Mouse (Mus musculus): ENCODE measurements around the gene Ralgapb. TPM values are rescaled to one million over a fixed set of nuclear protein-coding genes. Genes with fewer than 3 reads are reported as not detected.
A peak's percentile ranks its signal among the peaks of the same experiment; 100 is the strongest.

Gene Ralgapb
- polyA plus RNA-seq, 1 experiment, result 25.6 TPM

DNA sequence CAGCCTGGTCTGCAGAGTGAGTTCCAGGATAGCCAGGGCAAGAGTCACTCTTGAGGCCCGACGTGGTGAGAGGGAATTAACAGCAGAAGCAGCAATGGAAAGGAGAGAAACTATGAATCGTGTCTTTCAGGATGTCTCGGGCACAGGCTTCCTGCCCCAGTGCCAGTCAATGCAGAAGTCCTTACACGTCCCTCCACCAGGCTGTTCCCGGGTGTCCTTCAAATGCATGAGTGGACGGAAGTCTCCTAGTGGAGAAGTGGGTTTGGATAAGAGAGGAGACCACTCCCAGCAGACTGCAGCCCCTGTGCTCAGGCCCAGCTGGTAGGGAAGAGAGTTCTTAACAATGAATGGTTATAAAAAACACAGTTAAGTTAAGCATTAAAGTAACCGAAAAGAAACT is 41.3 kb upstream of the Ralgapb start:
- Histone ChIP-seq H3K36me3 (ENCODE audit: control insufficient read depth, insufficient read depth, low read length) (no peaks in the 10 kb centered on the region), H3K4me3 (ENCODE audit: insufficient read depth, low read depth, low read length) (no peak overlapping the region), H3K27me3 (replicated peaks; ENCODE audit: control insufficient read depth, insufficient read depth, low read length) (no peaks in the 10 kb centered on the region), H3K27ac (ENCODE audit: insufficient read depth, low read depth, low read length) (no peak overlapping the region), H3K4me1 (ENCODE audit: control insufficient read depth, insufficient read depth, low read length) (peaks cover 6% of the 10 kb centered on the region)
- DNase-seq, result no peak
- no peak for TF ChIP-seq CTCF (conservative IDR thresholded peaks at IDR 0.05; ENCODE audit: insufficient read depth, insufficient read length, low read depth, low read length)
- TF ChIP-seq POLR2A (IDR thresholded peaks at IDR 0.05; ENCODE audit: low read depth, low read length), result no peak
- 88% methylated on average over 8 of the region's 8 CpGs for WGBS

DNA sequence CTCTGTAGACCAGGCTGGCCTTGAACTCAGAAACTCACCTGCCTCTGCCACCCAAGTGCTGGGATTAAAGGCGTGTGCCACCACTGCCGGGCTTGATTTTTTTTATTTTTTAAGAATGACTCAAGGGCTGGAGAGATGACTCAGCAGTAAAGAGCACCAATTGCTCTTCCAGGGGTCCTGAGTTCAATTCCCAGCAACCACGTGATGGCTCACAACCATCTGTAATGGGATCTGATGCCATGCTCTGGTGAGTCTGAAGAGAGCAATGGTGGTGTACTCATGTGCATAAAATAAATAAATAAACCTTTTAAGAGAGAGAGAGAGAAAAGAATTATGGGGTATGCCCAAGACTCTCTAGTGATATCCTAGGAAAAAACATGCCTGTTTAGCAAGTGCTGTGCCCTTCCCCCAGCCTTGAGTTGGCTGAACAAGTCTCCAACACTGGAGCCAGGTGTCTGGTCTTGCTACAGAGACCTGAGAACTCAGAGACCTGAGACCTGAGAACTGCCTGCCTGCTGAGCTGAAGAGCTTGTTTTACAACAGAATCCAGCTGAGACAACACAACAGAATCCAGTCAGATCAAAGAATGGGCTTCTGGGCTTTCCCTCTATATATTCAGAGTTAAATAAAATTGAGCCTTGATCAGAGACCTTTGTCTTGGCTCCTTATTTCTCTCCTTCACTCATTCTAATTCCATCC is 40.0 kb upstream of the Ralgapb start:
- Histone ChIP-seq H3K27me3 (replicated peaks; ENCODE audit: control insufficient read depth, insufficient read depth, low read length) (no peaks in the 10 kb centered on the region), H3K36me3 (ENCODE audit: control insufficient read depth, insufficient read depth, low read length) (no peaks in the 10 kb centered on the region), H3K4me3 (ENCODE audit: insufficient read depth, low read depth, low read length) (no peak overlapping the region), H3K27ac (ENCODE audit: insufficient read depth, low read depth, low read length) (0 out of 2 replicates have a peak overlapping the region, but pooled peaks have one; percentile 20), H3K4me1 (ENCODE audit: control insufficient read depth, insufficient read depth, low read length) (peaks cover 6% of the 10 kb centered on the region)
- no peak for DNase-seq
- WGBS, result 78% methylated on average over 3 of the region's 3 CpGs
- TF ChIP-seq CTCF (conservative IDR thresholded peaks at IDR 0.05; ENCODE audit: insufficient read depth, insufficient read length, low read depth, low read length), result no peak
- no peak for TF ChIP-seq POLR2A (IDR thresholded peaks at IDR 0.05; ENCODE audit: low read depth, low read length)

DNA sequence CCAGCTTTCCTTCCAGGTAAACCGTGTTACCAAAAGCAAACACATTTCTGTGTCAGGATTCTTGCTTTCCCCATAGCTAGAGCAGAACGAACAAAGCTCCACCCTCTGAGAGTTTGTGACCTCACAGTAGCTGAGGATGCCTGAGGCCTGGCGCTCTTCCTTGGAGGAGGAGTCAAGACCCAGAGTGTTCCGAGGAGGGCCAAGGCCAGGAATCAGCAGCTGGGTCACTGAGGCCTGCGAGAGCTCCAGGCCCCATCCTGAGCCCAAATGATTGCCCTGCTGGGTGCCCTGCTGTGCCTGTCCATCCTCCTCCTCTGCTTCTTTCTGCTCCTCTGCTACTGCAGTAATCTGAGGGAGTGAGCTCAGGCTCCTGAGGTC is 39.5 kb upstream of the Ralgapb start:
- H3K27ac ChIP-seq (ENCODE audit: insufficient read depth, low read depth, low read length), result no peak overlapping the region
- DNase-seq, result peak; percentile 73
- no peak for TF ChIP-seq POLR2A (IDR thresholded peaks at IDR 0.05; ENCODE audit: low read depth, low read length)
- no peak for TF ChIP-seq CTCF (conservative IDR thresholded peaks at IDR 0.05; ENCODE audit: insufficient read depth, insufficient read length, low read depth, low read length)
- H3K27me3 ChIP-seq (replicated peaks; ENCODE audit: control insufficient read depth, insufficient read depth, low read length), result no peaks in the 10 kb centered on the region
- H3K4me1 ChIP-seq (ENCODE audit: control insufficient read depth, insufficient read depth, low read length), result peaks cover 2% of the 10 kb centered on the region; the same call in 1 of the 2 replicates
- H3K36me3 ChIP-seq (ENCODE audit: control insufficient read depth, insufficient read depth, low read length), result no peaks in the 10 kb centered on the region
- no peak overlapping the region for H3K4me3 ChIP-seq (ENCODE audit: insufficient read depth, low read depth, low read length)
- WGBS, result 21% methylated on average over 5 of the region's 5 CpGs

DNA sequence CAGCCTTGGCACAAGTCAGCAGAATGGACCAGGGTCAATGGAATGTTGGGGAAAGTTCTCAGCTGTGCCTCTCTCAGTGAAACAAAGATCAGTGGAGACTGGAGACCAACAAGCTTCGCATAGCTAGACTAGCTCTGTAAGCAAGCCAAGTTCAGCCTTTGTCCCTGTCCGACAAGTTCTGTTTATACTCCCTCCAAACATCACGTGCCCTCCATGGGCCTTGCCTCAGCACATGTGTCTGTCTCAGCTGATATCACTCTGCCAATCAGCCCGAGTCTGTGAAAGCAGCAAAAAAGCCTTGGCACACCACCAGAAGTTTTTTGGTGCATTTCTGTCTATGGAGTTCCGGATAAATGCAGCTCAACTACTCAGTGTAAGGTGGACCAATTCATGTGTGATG is 36.6 kb upstream of the Ralgapb start:
- DNase-seq, result peak; percentile 67
- Histone ChIP-seq H3K27me3 (replicated peaks; ENCODE audit: control insufficient read depth, insufficient read depth, low read length) (no peaks in the 10 kb centered on the region), H3K36me3 (ENCODE audit: control insufficient read depth, insufficient read depth, low read length) (no peaks in the 10 kb centered on the region), H3K27ac (ENCODE audit: insufficient read depth, low read depth, low read length) (peak overlapping the region; percentile 20; the same call in 1 of the 2 replicates), H3K4me3 (ENCODE audit: insufficient read depth, low read depth, low read length) (no peak overlapping the region), H3K4me1 (ENCODE audit: control insufficient read depth, insufficient read depth, low read length) (no peaks in the 10 kb centered on the region; the same call in 1 of the 2 replicates)
- 32% methylated on average over 5 of the region's 5 CpGs for WGBS
- no peak for TF ChIP-seq POLR2A (IDR thresholded peaks at IDR 0.05; ENCODE audit: low read depth, low read length)
- no peak for TF ChIP-seq CTCF (conservative IDR thresholded peaks at IDR 0.05; ENCODE audit: insufficient read depth, insufficient read length, low read depth, low read length)

DNA sequence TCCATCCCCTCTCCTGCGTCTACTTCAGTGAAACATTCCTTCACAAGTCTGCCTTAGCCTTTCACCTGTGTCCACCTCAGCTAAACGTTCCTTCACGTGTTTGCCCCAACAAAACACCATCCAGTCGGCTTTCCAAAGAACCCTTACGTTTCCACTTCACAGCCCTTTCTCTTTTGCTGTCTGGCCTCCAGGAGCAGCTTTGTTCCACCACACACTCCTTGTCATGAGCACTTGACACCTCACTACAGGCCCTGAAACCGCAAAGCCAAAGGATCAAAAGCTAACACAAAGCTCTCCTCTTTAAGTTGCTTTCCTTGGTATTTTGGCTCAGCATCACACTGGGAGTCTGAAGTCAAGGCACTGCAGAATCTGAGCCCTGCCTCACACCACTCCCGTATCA is 36.1 kb upstream of the Ralgapb start:
- no peaks in the 10 kb centered on the region; the same call in 1 of the 2 replicates for H3K4me1 ChIP-seq (ENCODE audit: control insufficient read depth, insufficient read depth, low read length)
- no peaks in the 10 kb centered on the region for H3K27me3 ChIP-seq (replicated peaks; ENCODE audit: control insufficient read depth, insufficient read depth, low read length)
- WGBS, result 52% methylated on average over 7 of the region's 7 CpGs
- no peak for TF ChIP-seq CTCF (conservative IDR thresholded peaks at IDR 0.05; ENCODE audit: insufficient read depth, insufficient read length, low read depth, low read length)
- no peak for TF ChIP-seq POLR2A (IDR thresholded peaks at IDR 0.05; ENCODE audit: low read depth, low read length)
- no peaks in the 10 kb centered on the region for H3K36me3 ChIP-seq (ENCODE audit: control insufficient read depth, insufficient read depth, low read length)
- no peak for DNase-seq
- peak overlapping the region; percentile 20; the same call in 1 of the 2 replicates for H3K27ac ChIP-seq (ENCODE audit: insufficient read depth, low read depth, low read length)
- no peak overlapping the region for H3K4me3 ChIP-seq (ENCODE audit: insufficient read depth, low read depth, low read length)

GRCm38 (mm10) chr2:158375443-158376122 is 34.1 kb upstream of the Ralgapb start, which contains the start of gene Snhg11:
Gene Snhg11, plus strand, starts transcription at chr2:158375638.
- peak within 1 kb of the TSS; percentile 12; the same call in 1 of the 2 replicates for H3K27ac ChIP-seq (ENCODE audit: insufficient read depth, low read depth, low read length)
- H3K36me3 ChIP-seq (ENCODE audit: control insufficient read depth, insufficient read depth, low read length), result no peaks in the 10 kb centered on the region
- peak; percentile 32 for DNase-seq
- 4% methylated on average over 36 of the region's 36 CpGs for WGBS
- peak within 1 kb of the TSS; percentile 58 for H3K4me3 ChIP-seq (ENCODE audit: insufficient read depth, low read depth, low read length)
- peaks cover 4% of the 10 kb centered on the region; the same call in 1 of the 2 replicates for H3K4me1 ChIP-seq (ENCODE audit: control insufficient read depth, insufficient read depth, low read length)
- peak; percentile 67 for TF ChIP-seq CTCF (conservative IDR thresholded peaks at IDR 0.05; ENCODE audit: insufficient read depth, insufficient read length, low read depth, low read length)
- TF ChIP-seq POLR2A (IDR thresholded peaks at IDR 0.05; ENCODE audit: low read depth, low read length), result no peak
- H3K27me3 ChIP-seq (replicated peaks; ENCODE audit: control insufficient read depth, insufficient read depth, low read length), result no peaks in the 10 kb centered on the region

DNA sequence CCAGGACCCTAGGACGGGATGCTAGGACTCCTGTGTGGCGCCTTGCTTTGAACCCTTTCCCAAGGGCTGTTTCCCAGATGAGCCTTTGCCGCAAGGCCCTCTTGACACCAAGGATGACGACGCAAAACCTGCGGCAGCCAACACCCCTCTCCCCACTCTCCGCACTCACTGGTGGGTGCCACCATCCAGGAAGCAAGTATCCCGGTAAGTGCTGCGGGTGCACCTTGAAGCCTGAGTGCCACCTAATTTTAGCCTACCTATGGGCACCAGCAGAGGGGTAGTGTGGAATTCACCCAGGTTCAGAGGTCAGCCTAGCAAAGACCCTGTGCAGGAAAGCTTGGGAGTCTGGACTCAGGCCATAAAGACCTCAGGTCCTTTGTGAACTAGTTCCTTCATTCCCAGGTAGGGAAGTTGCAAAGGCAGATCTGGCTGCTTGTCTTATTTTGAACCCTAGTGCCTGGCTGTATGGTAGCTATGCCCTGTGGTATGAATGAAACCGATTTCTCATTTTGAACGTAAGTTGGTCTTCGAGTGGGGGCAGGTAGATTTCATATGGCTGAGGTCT is 33.4 kb upstream of the Ralgapb start:
- Histone ChIP-seq H3K4me1 (ENCODE audit: control insufficient read depth, insufficient read depth, low read length) (peaks cover 4% of the 10 kb centered on the region; the same call in 1 of the 2 replicates), H3K4me3 (ENCODE audit: insufficient read depth, low read depth, low read length) (peak overlapping the region; percentile 58), H3K27ac (ENCODE audit: insufficient read depth, low read depth, low read length) (no peak overlapping the region; the same call in 1 of the 2 replicates), H3K36me3 (ENCODE audit: control insufficient read depth, insufficient read depth, low read length) (no peaks in the 10 kb centered on the region), H3K27me3 (replicated peaks; ENCODE audit: control insufficient read depth, insufficient read depth, low read length) (no peaks in the 10 kb centered on the region)
- no peak for DNase-seq
- 45% methylated on average over 12 of the region's 12 CpGs for WGBS
- TF ChIP-seq CTCF (conservative IDR thresholded peaks at IDR 0.05; ENCODE audit: insufficient read depth, insufficient read length, low read depth, low read length) (no peak), POLR2A (IDR thresholded peaks at IDR 0.05; ENCODE audit: low read depth, low read length) (no peak)
